Mouse (Mus musculus): ENCODE data around the gene 2310022A10Rik. TPM values are rescaled to one million over a fixed set of nuclear protein-coding genes. Genes with fewer than 3 reads are reported as not detected.
A peak's percentile ranks its signal among the peaks of the same experiment; 100 is the strongest.

Gene 2310022A10Rik
- polyA plus RNA-seq, 1 experiment from 2014 or later: 35.4 TPM

GRCm38 (mm10) chr7:27542392-27543033 is 10.5 kb upstream of the 2310022A10Rik start:
- Histone ChIP-seq H3K9ac (peak overlapping the region; percentile 71), H3K4me2 (replicated peaks) (peak overlapping the region; percentile 82), H3K27ac (no peak overlapping the region), H3K36me3 (peaks cover 15% of the 10 kb centered on the region), H3K27me3 (no peaks in the 10 kb centered on the region), H3K9me3 (replicated peaks) (no peaks in the 10 kb centered on the region), H3K4me1 (peaks cover 13% of the 10 kb centered on the region), H3K4me3 (peak overlapping the region; percentile 57)
- 4% methylated on average over 30 of the region's 30 CpGs for WGBS
- ATAC-seq (ENCODE audit: low FRiP score): peak; percentile 93

- Histone ChIP-seq H3K27ac (no peak overlapping the region), H3K4me3 (peak overlapping the region; percentile 57), H3K27me3 (no peaks in the 10 kb centered on the region), H3K9ac (peak overlapping the region; percentile 71; the same call in 1 of the 2 replicates), H3K4me2 (replicated peaks) (peak overlapping the region; percentile 82), H3K36me3 (peaks cover 11% of the 10 kb centered on the region; the same call in 1 of the 2 replicates), H3K9me3 (replicated peaks) (no peaks in the 10 kb centered on the region), H3K4me1 (peaks cover 13% of the 10 kb centered on the region)
- ATAC-seq (ENCODE audit: low FRiP score): peak; percentile 30; the same call in 1 of the 2 replicates
- 56% methylated on average over 6 of the region's 6 CpGs for WGBS
These were observed 10.0 kb upstream of the 2310022A10Rik start for GRCm38 (mm10) chr7:27543065-27543464.

- no peak overlapping the region for H3K27ac ChIP-seq
- no peaks in the 10 kb centered on the region for H3K27me3 ChIP-seq
- H3K36me3 ChIP-seq: peaks cover 6% of the 10 kb centered on the region; the same call in 1 of the 2 replicates
- no peak overlapping the region for H3K4me2 ChIP-seq (replicated peaks)
- H3K4me1 ChIP-seq: peaks cover 13% of the 10 kb centered on the region
- no peak overlapping the region for H3K4me3 ChIP-seq
- 96% methylated on average over 4 of the region's 4 CpGs for WGBS
- H3K9ac ChIP-seq: no peak overlapping the region
- no peaks in the 10 kb centered on the region for H3K9me3 ChIP-seq (replicated peaks)
- no peak for ATAC-seq (ENCODE audit: low FRiP score)
These were observed 9.2 kb upstream of the 2310022A10Rik start for GRCm38 (mm10) chr7:27543851-27544250.

GRCm38 (mm10) chr7:27544675-27545370 is 8.2 kb upstream of the 2310022A10Rik start:
- WGBS: 90% methylated on average over 12 of the region's 12 CpGs

GRCm38 (mm10) chr7:27549597-27549996 is 3.4 kb upstream of the 2310022A10Rik start:
- no peak for ATAC-seq (ENCODE audit: low FRiP score)
- H3K9ac ChIP-seq: no peak overlapping the region
- H3K4me1 ChIP-seq: peaks cover 14% of the 10 kb centered on the region
- WGBS: 78% methylated on average over 6 of the region's 6 CpGs
- no peak overlapping the region for H3K4me2 ChIP-seq (replicated peaks)
- no peak overlapping the region for H3K4me3 ChIP-seq
- no peaks in the 10 kb centered on the region for H3K27me3 ChIP-seq
- H3K36me3 ChIP-seq: no peaks in the 10 kb centered on the region
- no peak overlapping the region for H3K27ac ChIP-seq
- H3K9me3 ChIP-seq (replicated peaks): no peaks in the 10 kb centered on the region

More at GRCm38 (mm10) chr7:27544675-27545370, 8.2 kb upstream of the 2310022A10Rik start:
- H3K4me1 ChIP-seq: peaks cover 13% of the 10 kb centered on the region
- H3K9ac ChIP-seq: no peak overlapping the region; the same call in 1 of the 2 replicates
- H3K27ac ChIP-seq: no peak overlapping the region
- H3K27me3 ChIP-seq: no peaks in the 10 kb centered on the region
- no peak for ATAC-seq (ENCODE audit: low FRiP score)
- no peak overlapping the region for H3K4me3 ChIP-seq
- H3K4me2 ChIP-seq (replicated peaks): no peak overlapping the region
- no peaks in the 10 kb centered on the region; the same call in 1 of the 2 replicates for H3K36me3 ChIP-seq
- H3K9me3 ChIP-seq (replicated peaks): no peaks in the 10 kb centered on the region

- 60% methylated on average over 5 of the region's 5 CpGs for WGBS
These were observed 963 bp upstream of the 2310022A10Rik start for GRCm38 (mm10) chr7:27552070-27552469.

GRCm38 (mm10) chr7:27560291-27560887 is 7.4 kb downstream of the 2310022A10Rik start:
- Histone ChIP-seq H3K27me3 (no peaks in the 10 kb centered on the region), H3K4me1 (0 out of 2 replicates have a peak, but pooled peaks cover 2% of the 10 kb centered on the region), H3K9ac (no peak overlapping the region), H3K9me3 (replicated peaks) (no peaks in the 10 kb centered on the region), H3K4me3 (no peak overlapping the region), H3K36me3 (peaks cover 68% of the 10 kb centered on the region), H3K27ac (no peak overlapping the region), H3K4me2 (replicated peaks) (no peak overlapping the region)
- no peak for ATAC-seq (ENCODE audit: low FRiP score)
- 72% methylated on average over 8 of the region's 8 CpGs for WGBS

More at GRCm38 (mm10) chr7:27552070-27552469, 963 bp upstream of the 2310022A10Rik start:
- peak overlapping the region; percentile 75; the same call in 1 of the 2 replicates for H3K4me3 ChIP-seq
- peak overlapping the region; percentile 71 for H3K4me2 ChIP-seq (replicated peaks)
- no peaks in the 10 kb centered on the region for H3K9me3 ChIP-seq (replicated peaks)
- H3K27me3 ChIP-seq: no peaks in the 10 kb centered on the region
- no peak for ATAC-seq (ENCODE audit: low FRiP score)
- no peak overlapping the region for H3K27ac ChIP-seq
- H3K36me3 ChIP-seq: peaks cover 5% of the 10 kb centered on the region; the same call in 1 of the 2 replicates
- peaks cover 14% of the 10 kb centered on the region for H3K4me1 ChIP-seq
- H3K9ac ChIP-seq: 0 out of 2 replicates have a peak overlapping the region, but pooled peaks have one; percentile 71

- Histone ChIP-seq H3K36me3 (peaks cover 71% of the 10 kb centered on the region), H3K4me2 (replicated peaks) (no peak overlapping the region), H3K4me3 (no peak overlapping the region), H3K27me3 (no peaks in the 10 kb centered on the region), H3K9me3 (replicated peaks) (no peaks in the 10 kb centered on the region), H3K4me1 (0 out of 2 replicates have a peak, but pooled peaks cover 2% of the 10 kb centered on the region), H3K9ac (no peak overlapping the region), H3K27ac (no peak overlapping the region)
- no peak for ATAC-seq (ENCODE audit: low FRiP score)
- WGBS: 96% methylated on average over 1 of the region's 1 CpGs
These were observed 7.9 kb downstream of the 2310022A10Rik start for GRCm38 (mm10) chr7:27560978-27561377.

- 88% methylated on average over 5 of the region's 5 CpGs for WGBS
- Histone ChIP-seq H3K4me1 (no peaks in the 10 kb centered on the region), H3K36me3 (peaks cover 84% of the 10 kb centered on the region), H3K4me3 (no peak overlapping the region), H3K27me3 (no peaks in the 10 kb centered on the region), H3K27ac (no peak overlapping the region), H3K9ac (no peak overlapping the region), H3K4me2 (replicated peaks) (no peak overlapping the region), H3K9me3 (replicated peaks) (no peaks in the 10 kb centered on the region)
- ATAC-seq (ENCODE audit: low FRiP score): no peak
These were observed 16.7 kb downstream of the 2310022A10Rik start for GRCm38 (mm10) chr7:27569580-27570224.

- no peaks in the 10 kb centered on the region for H3K27me3 ChIP-seq
- H3K36me3 ChIP-seq: peaks cover 89% of the 10 kb centered on the region
- 94% methylated on average over 4 of the region's 4 CpGs for WGBS
These were observed 19.1 kb downstream of the 2310022A10Rik start for GRCm38 (mm10) chr7:27572133-27572532.

GRCm38 (mm10) chr7:27574124-27574880 is 21.3 kb downstream of the 2310022A10Rik start:
- Histone ChIP-seq H3K4me1 (no peaks in the 10 kb centered on the region), H3K4me3 (no peak overlapping the region), H3K4me2 (replicated peaks) (no peak overlapping the region), H3K9ac (no peak overlapping the region), H3K27ac (no peak overlapping the region), H3K36me3 (peaks cover 87% of the 10 kb centered on the region), H3K9me3 (replicated peaks) (no peaks in the 10 kb centered on the region), H3K27me3 (no peaks in the 10 kb centered on the region)
- WGBS: 94% methylated on average over 14 of the region's 14 CpGs
- ATAC-seq (ENCODE audit: low FRiP score): no peak

More at GRCm38 (mm10) chr7:27572133-27572532, 19.1 kb downstream of the 2310022A10Rik start:
- Histone ChIP-seq H3K27ac (no peak overlapping the region), H3K4me1 (no peaks in the 10 kb centered on the region), H3K9me3 (replicated peaks) (no peaks in the 10 kb centered on the region), H3K4me3 (no peak overlapping the region), H3K9ac (no peak overlapping the region), H3K4me2 (replicated peaks) (no peak overlapping the region)
- no peak for ATAC-seq (ENCODE audit: low FRiP score)

All from hindbrain, embryonic 12.5 days (tissue).